Mouse (Mus musculus) midbrain, embryonic 11.5 days (tissue): ENCODE measurements around the gene Snap25. TPM values are rescaled to one million over a fixed set of nuclear protein-coding genes. Genes with fewer than 3 reads are reported as not detected.

Source experiments
- ATAC-seq: fragments of 200-750 bp; cut with Nextera tagmentation; 2 replicates; pipeline ENCODE4 v1.8.0; 2017; ENCODE audit warnings: moderate TSS enrichment, moderate library complexity; ENCODE audit not compliant: low FRiP score
- DNase-seq: peaks from one replicate; pipeline ENCODE4 v3.0.0; 2015; ENCODE audit warnings: low spot score; ENCODE audit errors: missing footprints
- H3K27ac ChIP-seq: fragments of 300-500 bp; sonication (generic); 2 replicates; pipeline ENCODE4 v1.5.1; 2014; ENCODE audit warnings: low read depth, low read length
- H3K27me3 ChIP-seq: fragments of 300-500 bp; sonication (generic); 2 replicates; pipeline ENCODE4 v1.6.1; 2014; ENCODE audit warnings: mild to moderate bottlenecking, low read length, moderate library complexity, mixed read lengths; ENCODE audit not compliant: control insufficient read depth, insufficient read depth
- H3K36me3 ChIP-seq: fragments of 300-500 bp; sonication (generic); 2 replicates; pipeline ENCODE4 v1.6.1; 2014; ENCODE audit warnings: mild to moderate bottlenecking, low read length, moderate library complexity, mixed read lengths; ENCODE audit not compliant: control insufficient read depth, insufficient read depth
- H3K4me1 ChIP-seq: fragments of 300-500 bp; sonication (generic); 2 replicates; pipeline ENCODE4 v1.6.1; 2014; ENCODE audit warnings: low read length; ENCODE audit not compliant: control insufficient read depth, insufficient read depth
- H3K4me2 ChIP-seq: fragments of 300-500 bp; sonication (generic); 2 replicates; pipeline ENCODE4 v1.6.1; 2014; ENCODE audit warnings: mild to moderate bottlenecking, moderate library complexity
- H3K4me3 ChIP-seq: fragments of 300-500 bp; sonication (generic); 2 replicates; pipeline ENCODE4 v1.5.1; 2014; ENCODE audit warnings: low read depth, low read length
- H3K9ac ChIP-seq: fragments of 300-500 bp; sonication (generic); 2 replicates; pipeline ENCODE4 v1.6.1; 2014; ENCODE audit warnings: low read length
- H3K9me3 ChIP-seq: fragments of 300-500 bp; sonication (generic); 2 replicates; pipeline ENCODE4 v1.6.1; 2016; ENCODE audit warnings: low read length; ENCODE audit not compliant: control insufficient read depth
- WGBS: fragments of 180-500 bp; shearing (Covaris S2); extraction: QIAGEN DNeasy Blood & Tissue Kit; methylation state at CpG from one replicate; pipeline ENCODE4 v1.1.7; 2014; 5-methylcytosine and 5-hydroxymethylcytosine counted together
- polyA plus RNA-seq: library from polyadenylated mRNA; unstranded; fragments of >200 nt; fragmentation: Nextera tagmentation; extraction: Ambion mirVana; gene quantifications from 2 replicates; pipeline ENCODE4 v1.2.1, GENCODE M21; 2014

Gene Snap25
- 28.3 and 34.9 TPM in 2 replicates for polyA plus RNA-seq

- Histone ChIP-seq H3K27ac (no peak within 1 kb of the TSS; the same call in 1 of the 2 replicates), H3K9ac (peak within 1 kb of the TSS; percentile 43), H3K4me3 (peak within 1 kb of the TSS; percentile 58), H3K4me2 (peak within 1 kb of the TSS; percentile 52), H3K4me1 (peaks cover 5% of the 10 kb centered on the region; the same call in 1 of the 2 replicates), H3K36me3 (no peaks in the 10 kb centered on the region), H3K9me3 (no peaks in the 10 kb centered on the region), H3K27me3 (no peaks in the 10 kb centered on the region)
- DNase-seq: peak; percentile 98
- WGBS: under 1% methylated on average over 20 of the region's 20 CpGs
- ATAC-seq: peak; percentile 85
Measured at GRCm38 (mm10) chr2:136713299-136713758, at the start of gene Snap25. TSS of gene Snap25 (plus strand) at chr2:136713453.

GRCm38 (mm10) chr2:136666951-136667350 lies 46.3 kb upstream of the Snap25 start:
- no peaks in the 10 kb centered on the region for H3K27me3 ChIP-seq
- no peaks in the 10 kb centered on the region for H3K36me3 ChIP-seq
- H3K4me2 ChIP-seq: no peak overlapping the region
- no peaks in the 10 kb centered on the region for H3K9me3 ChIP-seq
- H3K9ac ChIP-seq: no peak overlapping the region
- WGBS: 93% methylated on average over 1 of the region's 1 CpGs
- no peak for DNase-seq
- no peak overlapping the region for H3K4me3 ChIP-seq
- H3K27ac ChIP-seq: no peak overlapping the region
- no peak for ATAC-seq
- H3K4me1 ChIP-seq: no peaks in the 10 kb centered on the region

GRCm38 (mm10) chr2:136669183-136669582 lies 44.1 kb upstream of the Snap25 start:
- no peaks in the 10 kb centered on the region for H3K4me1 ChIP-seq
- no peak overlapping the region for H3K27ac ChIP-seq
- DNase-seq (no peak), ATAC-seq (no peak)
- H3K36me3 ChIP-seq: no peaks in the 10 kb centered on the region
- H3K4me3 ChIP-seq: no peak overlapping the region
- no peaks in the 10 kb centered on the region for H3K27me3 ChIP-seq
- no peak overlapping the region for H3K9ac ChIP-seq
- no peaks in the 10 kb centered on the region for H3K9me3 ChIP-seq
- no peak overlapping the region for H3K4me2 ChIP-seq
- 90% methylated on average over 3 of the region's 3 CpGs for WGBS

- H3K4me3 ChIP-seq: no peak overlapping the region
- no peak overlapping the region for H3K9ac ChIP-seq
- no peaks in the 10 kb centered on the region for H3K36me3 ChIP-seq
- no peak for ATAC-seq
- H3K9me3 ChIP-seq: no peaks in the 10 kb centered on the region
- no peaks in the 10 kb centered on the region for H3K27me3 ChIP-seq
- H3K4me1 ChIP-seq: no peaks in the 10 kb centered on the region
- H3K27ac ChIP-seq: no peak overlapping the region
- 84% methylated on average over 3 of the region's 3 CpGs for WGBS
- DNase-seq: no peak
- H3K4me2 ChIP-seq: no peak overlapping the region
Measured at GRCm38 (mm10) chr2:136669665-136670064, 43.6 kb upstream of the Snap25 start.

- Histone ChIP-seq H3K4me1 (no peaks in the 10 kb centered on the region), H3K4me3 (no peak overlapping the region), H3K27me3 (no peaks in the 10 kb centered on the region), H3K9ac (no peak overlapping the region), H3K4me2 (no peak overlapping the region), H3K36me3 (no peaks in the 10 kb centered on the region), H3K27ac (no peak overlapping the region), H3K9me3 (no peaks in the 10 kb centered on the region)
- DNase-seq (no peak), ATAC-seq (no peak)
- WGBS: 58% methylated on average over 9 of the region's 9 CpGs
Measured at GRCm38 (mm10) chr2:136670539-136671271, 42.5 kb upstream of the Snap25 start.

- no peaks in the 10 kb centered on the region for H3K36me3 ChIP-seq
- WGBS: 83% methylated on average over 4 of the region's 4 CpGs
- no peaks in the 10 kb centered on the region for H3K9me3 ChIP-seq
- DNase-seq: no peak
- H3K4me2 ChIP-seq: no peak overlapping the region
- ATAC-seq: no peak
- no peak overlapping the region for H3K9ac ChIP-seq
- H3K27ac ChIP-seq: no peak overlapping the region
- H3K4me3 ChIP-seq: no peak overlapping the region
- H3K4me1 ChIP-seq: peaks cover 6% of the 10 kb centered on the region; the same call in 1 of the 2 replicates
- H3K27me3 ChIP-seq: peaks cover 2% of the 10 kb centered on the region; the same call in 1 of the 2 replicates
Measured at GRCm38 (mm10) chr2:136674077-136674757, 39.0 kb upstream of the Snap25 start.

GRCm38 (mm10) chr2:136676196-136676595 lies 37.1 kb upstream of the Snap25 start:
- Histone ChIP-seq H3K9ac (no peak overlapping the region), H3K4me1 (peaks cover 6% of the 10 kb centered on the region; the same call in 1 of the 2 replicates)
- ATAC-seq: no peak

GRCm38 (mm10) chr2:136676918-136677445 lies 36.3 kb upstream of the Snap25 start:
- WGBS: 85% methylated on average over 8 of the region's 8 CpGs
- H3K27me3 ChIP-seq: peaks cover 2% of the 10 kb centered on the region; the same call in 1 of the 2 replicates
- H3K4me3 ChIP-seq: no peak overlapping the region

More at GRCm38 (mm10) chr2:136676196-136676595, 37.1 kb upstream of the Snap25 start:
- WGBS: 75% methylated on average over 2 of the region's 2 CpGs
- Histone ChIP-seq H3K27ac (no peak overlapping the region), H3K27me3 (peaks cover 2% of the 10 kb centered on the region; the same call in 1 of the 2 replicates), H3K4me2 (no peak overlapping the region), H3K4me3 (no peak overlapping the region), H3K36me3 (no peaks in the 10 kb centered on the region), H3K9me3 (no peaks in the 10 kb centered on the region)
- DNase-seq: no peak

More at GRCm38 (mm10) chr2:136676918-136677445, 36.3 kb upstream of the Snap25 start:
- Histone ChIP-seq H3K27ac (no peak overlapping the region), H3K9ac (no peak overlapping the region), H3K9me3 (no peaks in the 10 kb centered on the region), H3K4me2 (no peak overlapping the region), H3K36me3 (no peaks in the 10 kb centered on the region), H3K4me1 (peaks cover 6% of the 10 kb centered on the region; the same call in 1 of the 2 replicates)
- no peak for ATAC-seq
- no peak for DNase-seq
